Mouse (Mus musculus): ENCODE measurements around the gene Mllt10. TPM values are rescaled to one million over a fixed set of nuclear protein-coding genes. Genes with fewer than 3 reads are reported as not detected.
A peak's percentile ranks its signal among the peaks of the same experiment; 100 is the strongest.

Gene Mllt10
- polyA plus RNA-seq, 1 experiment from 2014 or later, result 61.9 TPM

DNA sequence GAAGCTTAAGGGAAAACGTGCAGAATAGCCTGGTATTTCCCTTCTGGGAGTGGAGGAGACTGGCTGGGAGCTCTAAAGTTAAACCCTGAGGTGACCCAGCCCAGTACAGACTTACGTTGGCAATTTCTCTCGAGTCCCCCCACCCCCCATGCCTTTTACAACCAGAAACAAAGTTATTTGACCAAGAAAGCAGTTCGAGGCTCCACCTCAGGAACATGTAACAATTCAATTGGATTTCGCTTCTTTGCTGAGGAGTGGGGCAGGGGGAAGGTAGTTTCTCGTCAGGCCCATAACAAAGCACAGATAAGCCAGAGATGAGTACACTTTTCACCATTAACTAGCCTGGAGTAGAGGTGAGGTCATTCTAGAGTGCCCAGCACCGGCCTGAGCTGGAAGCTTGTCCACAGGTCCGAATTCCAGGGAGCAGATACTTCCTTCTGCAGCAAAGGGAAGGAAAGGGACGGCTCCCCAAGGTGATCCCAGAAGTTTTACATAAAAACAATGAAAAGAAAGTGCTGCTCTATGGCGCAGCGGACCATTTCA lies 5.7 kb upstream of the Mllt10 start:
- ATAC-seq (replicated peaks), result peak; percentile 24; the same call in 1 of the 2 replicates
- Histone ChIP-seq H3K27ac (replicated peaks) (peak overlapping the region; percentile 99), H3K4me1 (peaks cover 48% of the 10 kb centered on the region), H3K27me3 (no peaks in the 10 kb centered on the region), H3K36me3 (no peaks in the 10 kb centered on the region), H3K9ac (replicated peaks) (peak overlapping the region; percentile 100), H3K4me3 (peak overlapping the region; percentile 90), H3K4me2 (replicated peaks) (peak overlapping the region; percentile 60), H3K9me3 (no peaks in the 10 kb centered on the region)
- 4% methylated on average over 11 of the region's 11 CpGs for WGBS

DNA sequence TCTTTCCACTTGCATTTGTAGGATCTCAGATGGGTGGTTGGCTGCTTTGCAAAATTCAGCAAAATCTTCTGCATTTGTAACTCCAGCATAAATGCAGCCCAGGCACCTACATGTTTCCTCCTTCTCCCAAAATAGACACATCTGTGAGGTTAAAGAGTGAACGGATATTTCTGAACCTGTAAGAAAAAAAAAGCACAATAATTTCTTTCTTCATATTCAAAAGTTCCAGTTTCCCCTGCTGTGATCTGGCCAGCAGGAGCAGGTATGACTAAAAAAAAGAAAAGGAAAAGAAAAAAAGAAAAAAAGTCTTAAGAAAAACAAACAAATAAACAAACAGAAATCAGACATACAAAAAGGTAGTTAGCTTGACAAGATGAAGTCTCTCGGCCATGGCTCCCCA lies 5.0 kb upstream of the Mllt10 start:
- no peak for ATAC-seq (replicated peaks)
- Histone ChIP-seq H3K36me3 (no peaks in the 10 kb centered on the region), H3K4me3 (peak overlapping the region; percentile 90), H3K4me2 (replicated peaks) (peak overlapping the region; percentile 60), H3K27ac (replicated peaks) (peak overlapping the region; percentile 99), H3K4me1 (peaks cover 48% of the 10 kb centered on the region), H3K9me3 (no peaks in the 10 kb centered on the region), H3K9ac (replicated peaks) (peak overlapping the region; percentile 100), H3K27me3 (no peaks in the 10 kb centered on the region)
- WGBS, result 11% methylated on average over 2 of the region's 2 CpGs

DNA sequence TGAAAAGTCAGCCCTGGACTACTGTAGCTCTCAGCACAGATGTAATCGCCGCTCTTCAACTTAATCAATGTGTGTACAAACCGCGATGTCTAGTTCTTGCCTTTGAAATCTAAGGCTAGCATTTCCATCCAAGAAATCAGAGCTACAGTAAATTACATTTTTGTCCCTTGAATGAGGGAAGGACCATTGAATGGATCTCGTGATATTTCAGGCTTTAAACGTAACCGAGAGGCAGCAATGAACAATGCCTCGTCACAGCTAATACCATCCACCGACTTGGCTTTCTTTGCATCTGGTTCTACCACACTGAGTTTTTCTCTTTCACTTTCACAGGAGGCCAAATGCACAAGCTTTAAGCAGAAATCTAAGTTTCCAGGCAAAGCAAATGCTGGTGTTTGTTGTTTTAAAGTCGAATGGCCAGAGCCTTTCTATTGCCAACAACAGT lies 4.5 kb upstream of the Mllt10 start:
- no peaks in the 10 kb centered on the region for H3K36me3 ChIP-seq
- no peaks in the 10 kb centered on the region for H3K27me3 ChIP-seq
- peaks cover 53% of the 10 kb centered on the region for H3K4me1 ChIP-seq
- peak overlapping the region; percentile 90 for H3K4me3 ChIP-seq
- WGBS, result 3% methylated on average over 10 of the region's 10 CpGs
- H3K4me2 ChIP-seq (replicated peaks), result peak overlapping the region; percentile 60
- peak overlapping the region; percentile 99 for H3K27ac ChIP-seq (replicated peaks)
- H3K9ac ChIP-seq (replicated peaks), result peak overlapping the region; percentile 100; the same call in 1 of the 2 replicates
- no peak for ATAC-seq (replicated peaks)
- no peaks in the 10 kb centered on the region for H3K9me3 ChIP-seq

DNA sequence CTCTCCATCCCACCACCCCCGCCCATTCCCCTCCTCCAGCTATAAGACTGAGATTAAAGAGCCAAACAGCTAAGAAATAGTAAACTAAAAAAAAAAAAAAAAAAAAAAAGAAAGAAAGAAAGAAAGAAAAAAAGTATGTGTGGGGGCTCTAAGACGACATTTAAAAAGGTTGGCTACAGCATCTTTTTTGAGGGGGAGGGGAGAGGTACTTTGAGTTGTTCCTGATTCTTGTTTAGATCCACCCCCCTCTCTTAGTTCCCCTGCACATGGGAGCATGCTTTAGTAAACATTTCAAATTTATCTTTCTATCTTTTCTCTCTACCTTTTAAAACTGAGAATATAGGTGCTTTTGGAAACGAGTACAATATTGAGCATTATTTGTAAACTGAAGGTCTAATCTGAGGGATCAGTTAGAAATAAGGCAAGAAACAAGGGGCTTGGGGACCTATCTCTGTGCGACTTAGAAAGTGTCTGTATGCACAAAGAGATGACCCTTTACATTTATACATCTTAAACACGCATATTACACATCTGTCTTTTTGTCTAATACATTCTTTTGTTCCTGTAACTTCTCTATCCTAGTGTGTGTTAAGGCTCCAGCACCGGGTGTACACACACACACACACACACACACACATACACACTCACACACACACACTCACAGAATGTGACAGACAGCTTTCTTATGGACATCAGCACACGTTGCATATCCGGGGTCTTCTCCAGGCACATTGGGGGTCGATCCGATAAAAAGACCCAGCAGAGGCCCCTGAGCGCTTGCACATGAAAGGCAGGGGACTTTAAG lies 3.8 kb upstream of the Mllt10 start:
- H3K4me1 ChIP-seq, result peaks cover 57% of the 10 kb centered on the region
- H3K36me3 ChIP-seq, result no peaks in the 10 kb centered on the region
- ATAC-seq (replicated peaks), result no peak
- 6% methylated on average over 11 of the region's 11 CpGs for WGBS
- peak overlapping the region; percentile 60 for H3K4me2 ChIP-seq (replicated peaks)
- peak overlapping the region; percentile 90; the same call in 1 of the 2 replicates for H3K4me3 ChIP-seq
- no peaks in the 10 kb centered on the region for H3K27me3 ChIP-seq
- H3K9ac ChIP-seq (replicated peaks), result peak overlapping the region; percentile 100; the same call in 1 of the 2 replicates
- no peaks in the 10 kb centered on the region for H3K9me3 ChIP-seq
- peak overlapping the region; percentile 99 for H3K27ac ChIP-seq (replicated peaks)

DNA sequence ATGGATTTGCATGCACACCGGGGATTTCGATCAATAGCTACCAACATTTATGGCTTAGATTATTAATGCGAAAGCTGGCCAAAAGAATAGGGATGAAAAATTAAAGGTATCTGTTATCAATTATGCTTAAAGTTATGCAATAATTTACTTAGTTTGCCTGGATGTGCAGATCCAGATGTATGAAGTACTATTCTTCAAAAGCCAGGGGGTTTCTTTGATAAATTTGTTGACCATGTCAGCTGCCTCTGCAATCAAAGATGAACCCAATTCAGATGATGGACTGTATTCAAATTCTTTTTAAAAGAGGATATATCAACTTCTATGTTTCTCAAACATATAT lies 3.2 kb upstream of the Mllt10 start:
- H3K27ac ChIP-seq (replicated peaks), result peak overlapping the region; percentile 99
- no peak overlapping the region for H3K9ac ChIP-seq (replicated peaks)
- H3K4me2 ChIP-seq (replicated peaks), result peak overlapping the region; percentile 60

DNA sequence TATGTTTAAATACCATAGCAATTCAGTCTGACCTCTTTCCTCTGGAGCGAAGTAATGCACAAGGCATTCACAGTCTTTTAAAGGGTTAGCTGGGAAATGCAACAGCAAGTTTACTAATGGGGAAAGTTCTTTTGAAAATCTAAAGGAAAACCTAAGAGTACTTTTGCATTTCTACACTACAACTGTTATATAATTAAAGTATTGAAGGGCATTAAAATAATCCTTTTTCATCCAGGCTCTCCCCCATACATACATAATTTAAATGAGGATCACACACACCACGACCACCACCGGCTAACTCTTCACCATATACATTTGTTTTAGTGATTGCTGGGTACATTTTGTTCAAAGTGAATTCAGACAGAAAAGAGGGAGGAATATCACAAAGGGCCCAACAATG lies 2.5 kb upstream of the Mllt10 start:
- no peak for ATAC-seq (replicated peaks)
- Histone ChIP-seq H3K27me3 (no peaks in the 10 kb centered on the region), H3K9ac (replicated peaks) (no peak overlapping the region), H3K4me1 (peaks cover 57% of the 10 kb centered on the region), H3K36me3 (no peaks in the 10 kb centered on the region), H3K4me3 (no peak overlapping the region), H3K9me3 (no peaks in the 10 kb centered on the region), H3K27ac (replicated peaks) (no peak overlapping the region), H3K4me2 (replicated peaks) (no peak overlapping the region)
- WGBS, result 31% methylated on average over 3 of the region's 3 CpGs

More for the DNA sequence above, 3.2 kb upstream of the Mllt10 start:
- 20% methylated on average over 3 of the region's 3 CpGs for WGBS
- H3K36me3 ChIP-seq, result no peaks in the 10 kb centered on the region
- no peak for ATAC-seq (replicated peaks)
- H3K9me3 ChIP-seq, result no peaks in the 10 kb centered on the region
- no peaks in the 10 kb centered on the region for H3K27me3 ChIP-seq
- H3K4me3 ChIP-seq, result no peak overlapping the region
- H3K4me1 ChIP-seq, result peaks cover 57% of the 10 kb centered on the region

DNA sequence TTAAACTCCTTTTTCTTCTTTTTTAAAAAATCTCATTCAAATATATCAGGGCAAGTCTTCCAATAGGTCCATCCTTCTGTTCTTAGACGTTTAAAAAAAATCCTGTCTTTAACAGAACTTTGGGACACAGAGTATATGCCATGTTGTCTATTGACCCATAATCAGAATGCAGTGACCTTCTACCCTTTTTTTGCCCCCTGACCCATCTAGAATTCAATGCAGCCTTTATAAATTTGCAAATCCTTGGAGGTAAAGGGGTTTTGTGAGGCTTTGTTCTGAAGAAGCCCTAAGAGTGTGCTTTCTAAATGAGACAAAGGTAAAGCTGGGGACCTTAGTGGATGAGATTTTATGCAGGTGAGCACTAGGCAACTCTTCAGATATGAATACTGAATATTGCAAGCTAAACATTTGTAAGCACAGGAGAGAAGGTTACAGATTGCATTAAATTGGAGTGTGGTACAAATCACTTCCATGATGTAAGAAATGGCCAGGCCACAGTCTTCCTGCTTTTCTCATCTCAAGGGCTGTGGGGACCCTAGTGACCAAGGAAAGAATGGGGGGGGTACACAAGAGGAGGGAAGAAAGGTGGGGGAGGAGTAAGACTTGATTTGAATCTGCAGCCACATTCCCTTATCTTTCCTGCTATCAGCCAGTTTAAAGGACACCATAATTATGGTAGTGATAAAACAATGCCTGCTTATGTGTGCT lies 1.6 kb upstream of the Mllt10 start:
- Histone ChIP-seq H3K27ac (replicated peaks) (peak overlapping the region; percentile 98), H3K4me2 (replicated peaks) (no peak overlapping the region), H3K9ac (replicated peaks) (0 out of 2 replicates have a peak overlapping the region, but pooled peaks have one; percentile 2), H3K27me3 (no peaks in the 10 kb centered on the region), H3K4me1 (peaks cover 63% of the 10 kb centered on the region), H3K36me3 (no peaks in the 10 kb centered on the region), H3K4me3 (no peak overlapping the region), H3K9me3 (no peaks in the 10 kb centered on the region)
- WGBS, result 23% methylated on average over 1 of the region's 1 CpGs
- ATAC-seq (replicated peaks), result no peak

DNA sequence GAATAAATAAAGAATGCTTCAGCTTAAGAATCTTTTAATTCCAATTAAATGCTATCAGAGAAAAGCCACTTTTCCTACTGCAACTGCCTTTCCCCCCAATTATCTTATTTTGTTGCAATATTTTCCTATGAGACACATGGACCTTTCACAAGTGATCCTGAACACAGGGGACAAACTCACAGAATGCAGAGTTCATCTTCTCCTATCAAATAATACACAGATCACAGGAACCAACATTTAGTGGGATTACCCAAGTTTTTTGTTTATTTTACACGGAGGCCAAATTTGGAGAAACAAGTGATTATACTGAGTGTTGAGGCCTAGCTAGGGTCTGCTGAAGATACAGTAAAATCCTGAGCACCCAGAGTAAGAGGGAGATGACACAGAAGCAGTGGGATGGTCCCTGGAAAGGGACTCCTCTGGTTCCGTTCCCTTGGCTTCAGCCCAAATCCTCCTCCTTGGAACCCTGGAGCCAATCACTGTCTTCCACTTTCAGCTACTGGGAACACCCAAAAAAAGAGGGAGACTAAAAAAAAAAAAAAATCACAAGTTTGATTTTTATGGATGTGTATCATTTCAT lies 996 bp upstream of the Mllt10 start:
- no peaks in the 10 kb centered on the region for H3K36me3 ChIP-seq
- H3K4me1 ChIP-seq, result peaks cover 69% of the 10 kb centered on the region
- peak overlapping the region; percentile 80; the same call in 1 of the 2 replicates for H3K4me2 ChIP-seq (replicated peaks)
- H3K9ac ChIP-seq (replicated peaks), result 0 out of 2 replicates have a peak overlapping the region, but pooled peaks have one; percentile 2
- WGBS, result 15% methylated on average over 2 of the region's 2 CpGs
- no peak overlapping the region for H3K4me3 ChIP-seq
- H3K27ac ChIP-seq (replicated peaks), result peak overlapping the region; percentile 98
- no peak for ATAC-seq (replicated peaks)
- H3K27me3 ChIP-seq, result no peaks in the 10 kb centered on the region
- no peaks in the 10 kb centered on the region for H3K9me3 ChIP-seq

DNA sequence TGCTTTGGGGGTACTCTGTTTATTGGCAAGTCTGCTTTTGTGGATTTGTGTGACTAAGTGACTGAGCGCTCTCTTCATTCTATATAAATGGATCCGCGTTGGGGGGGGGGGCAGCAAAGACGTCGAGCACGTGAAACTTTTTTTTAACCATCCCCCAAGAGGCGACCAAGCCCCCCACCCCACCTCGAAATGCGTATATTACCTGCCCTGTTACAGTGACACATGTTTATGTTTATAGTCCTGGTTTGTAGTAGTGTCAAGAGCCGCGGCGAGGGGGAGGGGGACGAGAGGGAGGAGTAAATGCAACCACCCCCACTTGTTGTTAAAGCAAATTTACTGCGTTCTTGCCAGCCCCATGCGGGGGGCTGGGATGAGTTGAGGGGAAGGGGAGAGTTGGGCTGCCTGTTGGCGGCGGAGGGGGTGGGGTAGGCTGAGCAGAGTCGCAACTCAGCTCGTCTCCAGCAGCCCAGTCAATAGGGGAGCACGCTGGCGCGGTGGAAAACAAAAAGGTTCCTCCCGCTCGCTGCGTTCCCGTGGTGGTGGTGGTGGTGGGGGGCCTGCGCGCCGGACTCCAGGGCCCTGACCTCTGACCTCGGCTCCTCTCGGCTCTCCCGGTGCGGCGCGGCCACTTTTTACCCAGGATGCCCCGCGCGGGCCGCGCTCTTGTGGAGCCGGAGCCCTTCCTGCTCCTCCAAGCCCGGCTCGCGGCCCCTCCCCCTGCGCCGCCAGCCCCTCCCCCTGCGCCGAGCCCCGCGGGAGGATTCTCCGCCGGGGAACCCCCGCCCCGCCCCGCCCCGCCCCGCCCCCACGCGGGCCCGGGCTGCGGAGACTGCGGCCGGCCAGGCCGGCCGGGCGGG lies 1.1 kb downstream of the Mllt10 start:
- H3K4me1 ChIP-seq, result peaks cover 52% of the 10 kb centered on the region
- H3K36me3 ChIP-seq, result no peaks in the 10 kb centered on the region
- no peaks in the 10 kb centered on the region for H3K9me3 ChIP-seq
- peak overlapping the region; percentile 80 for H3K4me2 ChIP-seq (replicated peaks)
- H3K27ac ChIP-seq (replicated peaks), result peak overlapping the region; percentile 98
- under 1% methylated on average over 42 of the region's 66 CpGs for WGBS
- peak overlapping the region; percentile 65 for H3K9ac ChIP-seq (replicated peaks)
- H3K4me3 ChIP-seq, result peak overlapping the region; percentile 79
- H3K27me3 ChIP-seq, result no peaks in the 10 kb centered on the region
- ATAC-seq (replicated peaks), result peak; percentile 89

DNA sequence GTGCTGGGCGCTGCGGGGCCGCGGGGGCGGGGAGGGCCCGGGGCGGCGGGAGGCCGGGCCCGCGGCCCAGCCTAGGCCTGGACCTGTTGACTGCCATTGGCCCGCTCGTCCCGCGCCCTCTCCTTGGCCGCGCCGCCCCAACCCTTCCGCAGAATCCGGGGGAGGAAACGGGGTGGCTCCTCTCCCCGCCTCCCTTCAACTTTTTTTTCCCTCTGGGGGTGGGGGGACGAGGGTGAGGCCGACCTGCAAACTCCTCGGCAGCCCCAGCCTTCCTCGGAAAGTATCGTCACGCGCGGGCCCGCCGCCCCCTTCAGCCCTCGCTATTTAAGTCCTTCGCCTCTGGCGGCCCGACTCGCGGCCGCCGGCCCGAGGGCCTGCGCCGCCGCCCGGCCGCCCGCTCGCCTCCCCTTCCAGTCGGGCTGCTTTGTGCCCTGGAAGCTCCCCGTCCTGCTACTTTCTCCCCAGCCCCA lies 1.8 kb downstream of the Mllt10 start:
- H3K4me2 ChIP-seq (replicated peaks), result peak overlapping the region; percentile 80
- peak; percentile 92 for ATAC-seq (replicated peaks)
- H3K9me3 ChIP-seq, result no peaks in the 10 kb centered on the region
- H3K36me3 ChIP-seq, result no peaks in the 10 kb centered on the region
- H3K4me1 ChIP-seq, result peaks cover 45% of the 10 kb centered on the region
- WGBS, result under 1% methylated on average over 28 of the region's 50 CpGs
- peak overlapping the region; percentile 79 for H3K4me3 ChIP-seq
- peak overlapping the region; percentile 65 for H3K9ac ChIP-seq (replicated peaks)
- H3K27me3 ChIP-seq, result no peaks in the 10 kb centered on the region
- H3K27ac ChIP-seq (replicated peaks), result peak overlapping the region; percentile 98
